Mouse (Mus musculus): ENCODE data around the gene Hist3h2ba.

The Hist3h2ba gene

GRCm38 (mm10) chr11:58963543-58963942 lies 14.8 kb downstream of the Hist3h2ba start:
- DNase-seq (ENCODE audit: low read depth in 2 of 2, low spot score in 2 of 2), result peak in 1 of 2 experiments; percentile 21

GRCm38 (mm10) chr11:58964216-58964615 lies 15.5 kb downstream of the Hist3h2ba start:
- DNase-seq (ENCODE audit: low read depth in 2 of 2, low spot score in 2 of 2), result no peak

GRCm38 (mm10) chr11:58965001-58965760 lies 16.5 kb downstream of the Hist3h2ba start:
- DNase-seq (ENCODE audit: low read depth in 2 of 2, low spot score in 2 of 2), result no peak

- DNase-seq (ENCODE audit: low read depth in 2 of 2, low spot score in 2 of 2), result peak; percentile 26 to 61
Measured at GRCm38 (mm10) chr11:58967346-58967745, 18.6 kb downstream of the Hist3h2ba start.

GRCm38 (mm10) chr11:58968551-58968950 lies 19.8 kb downstream of the Hist3h2ba start:
- no peak for DNase-seq (ENCODE audit: low read depth in 2 of 2, low spot score in 2 of 2)

GRCm38 (mm10) chr11:58969027-58969426 lies 20.3 kb downstream of the Hist3h2ba start:
- no peak for DNase-seq (ENCODE audit: low read depth in 2 of 2, low spot score in 2 of 2)

- no peak for DNase-seq (ENCODE audit: low read depth in 2 of 2, low spot score in 2 of 2)
Measured at GRCm38 (mm10) chr11:58969659-58970058, 20.9 kb downstream of the Hist3h2ba start.

GRCm38 (mm10) chr11:58970831-58971530 lies 22.3 kb downstream of the Hist3h2ba start:
- no peak for DNase-seq (ENCODE audit: low read depth in 2 of 2, low spot score in 2 of 2)

- DNase-seq (ENCODE audit: low read depth in 2 of 2, low spot score in 2 of 2), result no peak
Measured at GRCm38 (mm10) chr11:58971796-58972195, 23.1 kb downstream of the Hist3h2ba start.

- no peak for DNase-seq (ENCODE audit: low read depth in 2 of 2, low spot score in 2 of 2)
Measured at GRCm38 (mm10) chr11:58974414-58974813, 25.7 kb downstream of the Hist3h2ba start.

GRCm38 (mm10) chr11:58977150-58977549 lies 28.4 kb downstream of the Hist3h2ba start:
- no peak for DNase-seq (ENCODE audit: low read depth in 2 of 2, low spot score in 2 of 2)

GRCm38 (mm10) chr11:58977607-58978026 lies 28.9 kb downstream of the Hist3h2ba start:
- DNase-seq (ENCODE audit: low read depth in 2 of 2, low spot score in 2 of 2), result peak in 1 of 2 experiments; percentile 16

GRCm38 (mm10) chr11:58978027-58978705 lies 29.4 kb downstream of the Hist3h2ba start, which contains the start of gene Trim11:
Trim11 (plus strand) TSS chr11:58978093.
- peak; percentile 50 to 58 for DNase-seq (ENCODE audit: low read depth in 2 of 2, low spot score in 2 of 2)

- DNase-seq (ENCODE audit: low read depth in 2 of 2, low spot score in 2 of 2), result no peak
Measured at GRCm38 (mm10) chr11:58978706-58979030, 29.9 kb downstream of the Hist3h2ba start.

- no peak for DNase-seq (ENCODE audit: low read depth in 2 of 2, low spot score in 2 of 2)
Measured at GRCm38 (mm10) chr11:58979183-58979582, 30.5 kb downstream of the Hist3h2ba start.

- DNase-seq (ENCODE audit: low read depth in 2 of 2, low spot score in 2 of 2), result no peak
Measured at GRCm38 (mm10) chr11:58979661-58980060, 30.9 kb downstream of the Hist3h2ba start.

GRCm38 (mm10) chr11:58980381-58980990 lies 31.8 kb downstream of the Hist3h2ba start:
- DNase-seq (ENCODE audit: low read depth in 2 of 2, low spot score in 2 of 2), result no peak

- DNase-seq (ENCODE audit: low read depth in 2 of 2, low spot score in 2 of 2), result peak; percentile 55 to 74
Measured at GRCm38 (mm10) chr11:58981541-58982447, 33.1 kb downstream of the Hist3h2ba start.

- no peak for DNase-seq (ENCODE audit: low read depth in 2 of 2, low spot score in 2 of 2)
Measured at GRCm38 (mm10) chr11:58982471-58983097, 33.9 kb downstream of the Hist3h2ba start.
